Mouse (Mus musculus) gastrocnemius, postnatal 36 days (tissue): ENCODE measurements around the gene Nodal. TPM values are rescaled to one million over a fixed set of nuclear protein-coding genes. Genes with fewer than 3 reads are reported as not detected.
"Not testable (repeated sequence)": the region's sequence is repeated elsewhere in the genome, so short reads cannot be mapped to it uniquely, and the experiment has no call there.

Experiments used
- DNase-seq, 2 experiments: peaks; one replicate each; pipeline ENCODE4 v3.0.0; 2022
- intact Hi-C: fragments of 180-260 bp; cut with DNase I; formaldehyde crosslinking; loops from one replicate; pipeline ENCODE4 v1.15.1; 2025
- total RNA-seq, 2 experiments: library from RNA; stranded (reverse); gene quantifications; 2 replicates each; pipeline ENCODE4 v1.2.3; 2021

The Nodal gene
- total RNA-seq, 2 experiments from 2014 or later: 0.12 TPM; not detected in 1

DNA sequence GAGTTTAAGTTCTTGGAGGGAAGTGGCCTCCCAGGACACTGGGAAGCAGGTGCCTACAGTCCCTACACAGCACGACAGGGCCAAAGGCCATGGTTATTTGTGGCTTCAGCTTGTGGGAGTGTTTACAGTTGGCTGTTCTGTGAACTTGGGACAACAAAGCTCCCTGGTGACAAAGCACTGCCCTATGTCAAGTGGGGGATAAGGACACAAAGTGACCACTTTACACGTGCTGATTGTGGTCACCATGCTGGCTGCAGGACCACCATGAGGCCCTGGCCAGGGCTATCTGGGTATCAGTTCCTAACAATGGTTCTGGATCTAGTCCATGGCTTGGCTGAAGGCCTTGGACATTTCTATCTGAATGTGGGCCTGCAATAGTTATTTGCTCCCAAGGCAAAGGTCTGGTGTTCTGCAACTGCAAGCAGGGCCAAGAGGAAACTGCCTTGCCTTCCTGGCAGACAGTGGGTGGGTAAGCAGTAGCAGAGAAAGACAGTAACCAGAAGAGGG is 8.5 kb downstream of the Nodal start:
- intact Hi-C loops: no loop called here
- no peak for DNase-seq

DNA sequence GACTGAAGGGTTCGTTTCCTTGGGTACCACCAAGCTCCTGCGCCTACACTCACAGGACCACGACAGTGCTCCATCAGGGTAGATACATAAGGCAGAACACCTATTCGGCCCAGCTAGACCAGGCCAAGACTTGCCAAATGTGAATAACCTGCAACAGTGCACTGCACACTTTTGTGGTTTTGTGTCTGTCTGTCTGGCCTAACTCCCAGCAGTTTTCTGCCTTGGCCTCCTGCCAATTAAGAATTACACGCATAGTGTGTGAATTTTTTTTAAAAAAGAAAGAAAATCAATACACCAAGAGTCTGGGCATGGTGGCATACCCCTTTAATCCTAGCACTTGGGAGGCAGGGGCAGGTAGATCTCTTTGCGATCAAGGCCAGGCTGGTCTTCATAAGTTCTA is 10.2 kb downstream of the Nodal start:
- intact Hi-C loops: no loop called here
- no peak for DNase-seq

DNA sequence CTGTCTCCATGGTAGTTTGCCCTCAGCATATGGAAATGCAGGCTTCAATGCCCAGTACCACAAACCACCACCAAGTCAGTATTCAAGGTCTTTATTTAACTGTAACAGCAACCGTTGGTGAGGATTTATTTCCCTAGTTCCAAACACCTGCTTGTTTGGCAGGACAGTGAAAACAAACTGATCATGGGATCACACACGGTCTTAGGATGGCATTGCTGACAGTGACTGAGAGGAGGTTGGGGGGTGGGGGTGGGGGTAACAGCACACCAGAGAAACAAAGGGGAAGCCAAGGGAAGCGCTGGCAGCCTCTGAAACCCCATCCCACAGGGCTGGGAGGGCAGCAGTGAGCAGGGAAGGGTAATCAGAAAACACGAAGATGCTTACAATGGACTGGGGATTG is 10.6 kb downstream of the Nodal start:
- intact Hi-C loops: no loop called here
- DNase-seq: no peak

DNA sequence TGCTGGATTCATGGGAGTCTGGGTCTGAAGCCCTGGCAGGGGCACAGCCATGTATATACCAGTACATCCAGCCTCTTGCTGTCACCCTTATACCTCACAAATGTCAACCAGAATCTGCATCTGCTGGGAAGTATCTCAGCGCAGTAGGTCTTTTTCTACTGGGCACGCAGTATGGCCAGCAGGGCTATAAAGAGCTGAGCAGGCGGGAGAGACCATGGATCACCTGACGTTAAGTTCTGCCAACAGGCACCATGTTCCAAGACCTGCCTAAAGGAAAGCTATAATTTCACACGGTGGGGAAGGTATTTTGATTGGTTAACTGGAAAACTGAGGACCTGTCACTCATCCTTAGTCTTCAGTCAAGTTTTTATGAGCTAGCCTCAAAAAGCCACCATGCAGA is 11.3 kb downstream of the Nodal start:
- DNase-seq: no peak
- intact Hi-C loops: no loop called here

DNA sequence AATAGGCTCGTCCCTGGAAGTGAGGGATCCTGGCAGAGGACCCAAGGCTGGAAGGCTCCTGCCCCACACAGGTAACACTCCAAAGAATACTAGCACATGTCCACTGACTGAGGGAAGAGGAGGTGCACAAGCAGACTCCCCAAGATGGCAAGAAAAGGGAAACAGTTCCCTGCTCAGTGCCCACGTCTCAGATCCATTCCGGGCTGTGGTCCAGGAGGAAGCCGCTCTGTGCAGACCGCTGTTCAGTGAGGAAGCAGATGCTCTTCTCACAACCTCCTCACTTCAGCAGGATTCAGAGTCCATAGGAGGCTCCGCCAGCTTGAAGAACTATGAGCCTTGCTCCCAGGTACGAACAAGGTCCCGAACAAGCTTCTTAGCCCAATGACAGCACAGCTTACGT is 13.6 kb downstream of the Nodal start:
- DNase-seq: no peak
- intact Hi-C loops: no loop called here

DNA sequence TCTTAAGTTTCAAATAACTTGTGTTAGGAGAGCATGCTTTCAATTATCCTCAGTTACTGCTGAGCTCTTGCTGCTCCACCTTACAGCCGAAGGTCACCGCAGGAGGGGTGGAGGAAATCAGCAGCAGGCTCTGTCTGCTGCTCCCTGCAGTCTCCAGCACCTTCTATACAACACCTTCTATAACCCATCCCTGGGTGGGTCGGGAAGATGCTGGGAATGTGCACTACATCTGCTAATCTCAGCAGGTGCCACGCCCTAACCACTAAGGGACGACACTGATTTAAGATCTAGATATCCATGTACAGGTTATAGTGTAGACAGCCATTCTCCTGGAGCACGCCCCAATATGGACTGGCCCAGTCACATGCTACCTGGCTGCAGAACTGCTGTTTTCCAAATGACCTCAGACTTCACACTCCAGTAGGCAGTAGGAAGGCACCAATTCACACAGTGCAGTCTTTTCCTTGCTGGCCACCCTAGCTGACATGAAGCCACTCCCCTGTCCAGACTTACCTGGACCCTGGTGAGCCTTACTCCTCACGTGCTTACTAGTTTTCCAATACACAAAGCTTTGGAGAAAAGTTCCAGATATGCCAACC is 22.5 kb downstream of the Nodal start:
- intact Hi-C loops: no loop called here
- no peak for DNase-seq

DNA sequence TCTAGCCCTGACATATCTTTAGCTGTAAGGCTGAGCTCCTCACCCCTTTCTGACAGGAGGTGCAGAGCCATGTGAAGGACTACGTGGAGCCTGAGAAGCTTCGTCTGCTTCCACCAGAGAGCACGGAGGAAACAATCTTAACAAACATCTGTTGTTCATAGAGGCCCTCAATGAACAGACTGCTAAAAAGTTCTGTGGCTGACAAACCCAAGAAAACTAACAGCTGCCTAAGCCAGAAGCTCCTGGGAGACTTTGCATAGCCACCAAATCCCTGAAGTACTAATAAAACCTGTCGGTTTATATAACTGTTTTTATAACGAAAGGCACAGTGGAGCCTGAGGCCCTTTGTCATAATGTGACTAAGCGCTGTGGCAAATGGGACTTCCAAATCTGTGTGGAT is 25.7 kb downstream of the Nodal start:
- intact Hi-C loops: no loop called here

DNA sequence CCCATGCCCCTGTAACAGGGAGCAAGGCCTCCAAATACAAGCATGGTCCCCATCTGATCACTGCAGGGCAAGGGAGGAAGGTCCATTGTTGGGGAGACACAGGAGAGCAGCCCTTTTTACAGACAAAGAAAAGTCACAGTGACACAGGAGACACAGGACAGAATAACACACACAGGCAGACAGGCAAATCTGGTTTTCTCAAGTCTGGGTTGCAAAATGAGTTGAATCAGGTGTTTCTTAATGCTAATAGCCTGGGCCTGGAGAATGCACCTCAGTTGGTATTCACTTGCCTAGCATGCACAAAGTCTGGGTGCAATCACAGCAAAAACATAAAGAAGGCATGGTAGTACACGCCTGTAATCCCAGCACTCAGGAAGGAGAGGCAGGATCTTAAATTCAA is 26.1 kb downstream of the Nodal start:
- no peak for DNase-seq

More for the DNA sequence above, 25.7 kb downstream of the Nodal start:
- no peak for DNase-seq

DNA sequence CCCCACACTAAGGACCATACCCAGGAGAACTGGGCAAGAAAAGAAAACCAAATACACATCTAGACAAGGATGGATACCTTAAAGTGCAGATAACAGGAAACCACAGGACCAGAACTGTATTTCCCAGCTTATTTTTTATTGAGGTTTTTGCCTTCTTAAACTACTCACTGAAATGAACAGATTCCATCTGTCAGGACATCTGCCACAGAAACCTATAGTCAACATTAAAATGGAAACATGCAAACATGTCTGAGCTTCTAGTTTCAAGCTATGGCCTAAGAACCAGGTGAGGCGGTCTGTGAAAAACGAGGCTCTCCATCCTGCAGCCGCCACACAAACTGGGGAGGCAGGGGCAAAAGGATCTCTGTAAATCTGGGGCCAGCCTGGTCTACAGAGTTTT is 27.2 kb downstream of the Nodal start:
- intact Hi-C loops: no loop called here
- DNase-seq: no peak

More for the DNA sequence above, 26.1 kb downstream of the Nodal start:
- intact Hi-C loops: no loop called here

DNA sequence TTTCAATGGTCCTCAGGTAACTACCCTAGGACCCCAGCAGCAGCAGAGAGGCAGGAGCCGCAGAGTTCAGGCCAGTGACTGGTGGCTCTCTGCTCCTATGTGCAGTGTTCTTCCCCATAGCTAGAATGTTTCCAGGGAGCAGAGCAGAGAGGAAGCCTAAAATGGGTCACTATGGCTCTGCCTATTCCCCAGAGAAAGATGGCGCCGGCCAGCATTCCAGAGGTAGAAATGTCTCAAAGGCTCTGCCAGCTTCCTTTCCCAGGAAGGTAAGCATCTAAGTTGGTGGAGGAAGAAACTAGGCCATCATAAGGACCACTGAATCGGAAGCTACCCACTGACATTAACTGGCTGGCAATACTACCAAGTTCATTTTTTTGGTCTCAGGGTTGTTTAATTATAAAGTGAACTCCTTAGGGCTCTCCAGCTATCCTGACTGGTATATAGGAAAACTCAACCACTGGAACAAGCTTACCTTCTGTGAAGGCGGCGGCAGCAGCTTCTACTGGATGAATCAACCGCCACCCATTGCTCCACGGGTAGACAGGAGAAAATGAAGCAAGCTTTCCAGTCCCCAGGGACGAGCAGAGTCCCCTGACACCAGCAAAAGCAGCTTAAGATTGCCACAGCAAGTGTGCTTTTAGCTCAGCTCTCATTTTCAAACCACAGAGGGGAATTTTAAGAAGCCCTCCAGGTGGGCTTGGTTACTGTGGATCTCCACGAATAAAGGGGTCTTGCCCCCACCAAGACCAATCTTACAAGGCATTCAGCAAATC is 30.0 kb downstream of the Nodal start:
- intact Hi-C loops: no loop called here

DNA sequence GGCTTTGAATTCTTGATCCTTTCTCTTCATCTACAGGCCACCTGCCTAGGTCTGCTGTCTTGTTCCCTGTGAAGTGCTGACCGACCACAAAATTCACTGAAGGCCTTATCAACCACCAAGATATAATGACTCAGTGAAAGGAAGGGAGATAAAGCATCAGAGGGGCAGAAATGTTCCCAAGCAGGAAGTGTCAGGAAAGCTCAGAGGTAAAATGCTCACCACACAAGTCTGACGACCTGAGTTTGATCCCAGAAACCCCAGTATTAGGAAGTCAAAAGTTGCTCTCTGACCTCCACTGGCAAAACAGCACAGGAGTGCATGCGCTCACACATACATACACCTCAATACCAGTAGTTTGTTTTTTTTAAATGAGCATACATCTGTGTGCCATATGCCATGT is 31.1 kb downstream of the Nodal start:
- intact Hi-C loops: no loop called here
- DNase-seq: no peak

More for the DNA sequence above, 30.0 kb downstream of the Nodal start:
- no peak for DNase-seq

DNA sequence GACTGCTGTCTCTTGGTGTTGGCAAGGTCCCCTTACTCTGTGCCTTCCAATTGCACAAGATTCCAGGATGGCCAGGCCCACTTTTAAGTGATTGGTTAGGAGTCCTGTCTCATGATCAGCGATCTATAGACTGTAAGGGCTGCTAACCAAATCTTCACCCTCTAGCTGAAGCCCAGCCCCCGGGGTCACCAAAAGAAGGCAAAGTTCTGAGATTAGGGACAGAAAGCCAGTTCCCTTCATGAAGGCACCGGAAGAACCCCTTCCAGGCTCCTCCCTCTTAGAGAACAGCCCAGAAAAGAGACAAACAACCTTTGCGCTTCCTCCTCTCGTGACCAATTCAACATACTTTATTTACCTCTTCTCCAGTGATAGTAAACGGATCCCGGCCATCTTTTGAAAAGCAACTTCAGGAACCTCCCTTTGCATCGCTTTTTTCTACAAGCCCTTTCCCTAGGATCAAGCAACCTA is 33.7 kb downstream of the Nodal start:
- intact Hi-C loops: no loop called here
- DNase-seq: no peak

DNA sequence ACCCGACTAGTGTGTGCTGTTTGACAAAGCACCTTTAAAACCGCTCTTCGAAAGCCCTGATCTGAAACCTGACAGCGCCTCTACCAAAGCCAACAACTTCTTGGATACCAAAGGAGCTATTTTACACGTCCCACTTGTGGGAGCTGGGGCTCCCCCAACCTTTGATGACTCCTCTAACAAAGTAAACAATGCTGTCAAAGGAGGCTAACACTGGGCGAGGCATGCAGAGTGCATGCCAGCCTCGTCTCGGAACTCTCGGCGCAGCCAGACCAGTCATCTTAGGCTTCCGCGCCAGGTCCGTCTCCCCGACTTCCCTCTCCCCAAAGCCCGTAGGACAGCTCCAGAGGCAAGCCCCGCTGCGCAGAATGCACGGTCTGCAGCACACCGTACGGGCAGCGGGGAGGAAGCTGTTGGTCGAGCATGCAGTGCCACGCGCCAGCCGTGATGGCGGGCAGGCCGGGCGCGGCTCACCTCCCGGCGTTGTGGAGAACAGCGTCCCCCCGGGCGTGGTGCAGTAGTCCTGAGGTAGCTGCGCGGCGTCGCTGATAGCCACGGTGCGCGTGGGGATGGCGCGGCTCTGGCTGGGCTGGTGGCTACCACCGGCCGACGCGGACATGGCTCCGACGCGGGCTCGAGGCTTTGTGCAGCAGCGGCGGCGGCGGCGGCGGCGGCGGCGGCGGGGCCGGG is 34.3 kb downstream of the Nodal start:
- intact Hi-C loops: no loop called here
- peak in 1 of 2 experiments; percentile 41 for DNase-seq

DNA sequence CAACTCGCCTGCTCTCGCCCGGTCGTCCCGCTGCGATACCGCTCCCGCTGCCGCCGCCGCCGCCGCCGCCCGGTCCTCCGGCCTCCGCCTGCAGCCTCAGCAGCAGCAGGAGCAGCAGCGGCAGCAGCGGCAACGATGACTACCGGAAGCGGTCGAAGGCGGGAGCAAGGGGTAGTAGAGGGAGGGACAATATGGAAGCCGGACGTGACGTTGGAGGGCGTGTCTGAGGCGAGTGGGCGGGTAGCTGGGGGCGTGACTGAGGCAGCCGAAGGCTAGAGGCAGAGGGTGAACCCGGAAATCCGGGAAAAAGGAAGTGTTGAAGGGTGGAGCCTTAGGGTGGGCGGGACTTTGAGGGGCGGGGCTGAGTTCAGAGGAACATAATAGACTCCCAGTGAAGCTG is 34.9 kb downstream of the Nodal start, which contains the start of gene Eif4ebp2:
Gene Eif4ebp2, minus strand, starts transcription at position 17 of the 400 bp plus-strand sequence.
- intact Hi-C loops: no loop called here
- peak; percentile 98 to 99 for DNase-seq

DNA sequence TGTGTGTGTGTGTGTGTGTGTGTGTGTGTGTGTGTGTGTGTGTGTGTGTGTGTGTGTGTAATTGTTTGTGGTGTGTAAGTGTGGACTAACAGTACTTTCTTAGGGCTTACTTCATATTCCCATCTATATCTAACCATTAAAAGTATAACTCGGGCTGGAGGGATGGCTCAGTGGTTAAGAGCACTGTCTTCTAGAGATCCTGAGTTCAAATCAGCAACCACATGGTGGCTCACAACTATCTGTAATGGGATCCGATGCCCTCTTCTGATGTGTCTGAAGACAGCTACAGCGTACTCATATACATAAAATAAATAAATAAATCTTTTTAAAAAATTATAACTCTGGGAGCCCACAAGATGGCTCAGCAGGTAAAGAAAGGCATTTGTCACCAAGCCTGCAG is 35.4 kb downstream of the Nodal start:
- intact Hi-C loops, DNase-seq: not testable (repeated sequence)

DNA sequence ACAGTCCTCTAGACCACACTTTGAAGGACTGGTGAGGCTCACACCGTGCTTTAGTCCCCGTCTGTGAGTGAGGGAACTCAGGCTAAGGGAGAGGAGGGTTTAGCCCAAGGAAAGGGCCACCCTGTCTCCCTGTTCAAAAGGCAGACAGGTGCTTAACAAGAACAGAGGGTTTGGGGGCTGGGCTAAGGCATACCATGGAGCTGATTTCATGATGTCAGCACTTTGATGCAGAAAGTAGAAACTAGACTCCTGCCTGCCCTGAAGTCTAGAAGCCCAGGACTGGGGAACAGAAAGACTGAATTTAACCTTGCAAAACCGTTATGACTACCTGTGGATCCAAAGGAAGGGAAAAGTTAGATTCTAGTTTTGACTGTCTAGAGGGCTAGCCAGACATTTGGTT is 39.4 kb downstream of the Nodal start:
- intact Hi-C loops: no loop called here
- no peak for DNase-seq

DNA sequence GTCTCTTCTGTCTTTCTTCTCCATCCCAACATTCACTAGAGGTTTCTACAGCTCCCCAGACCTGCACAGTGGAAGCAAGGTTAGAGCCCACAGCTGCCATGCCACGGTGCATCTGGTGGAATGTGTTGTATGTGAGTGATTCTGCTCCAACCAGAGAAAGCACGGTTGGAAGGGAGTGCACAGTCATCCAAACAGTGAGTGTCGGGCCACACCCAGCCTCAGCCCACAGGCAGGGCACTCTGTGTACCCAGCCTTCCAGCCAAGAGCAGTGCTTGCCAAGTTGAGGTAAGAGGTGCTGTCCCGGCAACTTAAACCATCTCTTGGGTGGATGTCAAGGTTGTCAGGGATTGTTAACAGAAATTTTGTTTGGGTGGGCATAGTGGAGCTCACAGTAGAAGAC is 47.2 kb downstream of the Nodal start:
- DNase-seq: peak in 1 of 2 experiments; percentile 59
- intact Hi-C loops: loop anchor here (5.0 kb wide), 1 partner anchor 137 kb away; no protein-coding TSS in a partner anchor

DNA sequence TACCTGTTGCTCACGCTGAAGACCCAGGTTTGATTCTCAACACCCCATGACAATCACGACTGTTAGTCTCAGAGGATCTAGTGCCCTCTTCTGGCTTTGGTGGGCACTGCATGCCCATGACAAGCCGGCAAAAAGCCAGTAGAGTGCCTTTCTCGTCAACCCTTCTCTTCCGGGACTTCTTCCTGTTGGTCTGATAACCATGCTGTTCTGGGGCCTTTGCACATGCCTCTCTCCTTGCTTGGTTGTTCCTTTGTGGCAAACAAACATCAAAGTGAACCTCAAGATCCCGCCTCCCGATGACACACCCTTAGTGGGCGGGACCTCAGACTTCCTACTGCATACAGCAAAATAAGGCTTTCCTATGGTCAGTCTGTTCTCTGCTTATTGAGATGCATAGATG is 48.5 kb downstream of the Nodal start:
- intact Hi-C loops: loop anchor here (5.0 kb wide), 1 partner anchor 136 kb away; no protein-coding TSS in a partner anchor

DNA sequence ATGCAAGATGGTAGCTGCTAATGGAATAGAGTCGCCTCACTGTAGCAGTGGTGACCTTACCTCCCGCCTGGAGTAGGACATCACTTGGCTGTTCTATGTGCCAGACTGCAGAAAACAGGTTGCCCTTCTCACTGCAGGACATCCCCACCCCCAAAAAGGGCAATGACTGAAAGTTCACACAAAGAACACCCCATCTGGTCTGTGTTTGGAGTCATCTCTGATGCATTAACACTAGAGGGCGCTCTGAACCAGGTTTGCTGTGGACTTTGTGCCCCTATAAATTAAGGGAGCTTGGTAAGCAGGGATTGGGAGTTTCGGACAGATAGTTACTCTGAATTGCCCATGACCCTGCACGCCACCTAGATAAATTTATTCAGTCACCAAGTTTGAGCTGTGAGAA is 49.1 kb downstream of the Nodal start:
- intact Hi-C loops: loop anchor here (5.0 kb wide), 1 partner anchor 135 kb away; no protein-coding TSS in a partner anchor
- DNase-seq: no peak

More for the DNA sequence above, 48.5 kb downstream of the Nodal start:
- DNase-seq: no peak

DNA sequence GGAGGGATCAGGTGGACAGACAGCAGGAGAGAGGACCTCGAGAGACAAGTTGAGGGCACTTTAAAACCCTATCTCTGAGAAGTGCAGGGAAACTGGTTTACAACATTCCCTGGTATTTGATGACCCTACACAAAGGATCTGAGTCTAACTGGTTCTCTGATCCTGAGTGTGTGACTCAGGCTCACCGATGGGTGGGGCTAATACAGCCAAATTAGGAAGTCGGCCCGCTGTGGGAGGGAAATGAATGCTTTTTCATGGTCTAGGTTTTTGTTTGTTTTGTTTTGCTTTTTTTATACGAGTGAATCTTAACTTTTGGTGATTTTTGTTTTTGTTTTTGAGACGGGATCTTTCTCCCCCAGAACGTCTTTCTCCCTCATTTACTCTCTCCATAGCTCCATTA is 51.1 kb downstream of the Nodal start:
- intact Hi-C loops: loop anchor here (5.0 kb wide), 1 partner anchor 133 kb away; no protein-coding TSS in a partner anchor
- DNase-seq: no peak

DNA sequence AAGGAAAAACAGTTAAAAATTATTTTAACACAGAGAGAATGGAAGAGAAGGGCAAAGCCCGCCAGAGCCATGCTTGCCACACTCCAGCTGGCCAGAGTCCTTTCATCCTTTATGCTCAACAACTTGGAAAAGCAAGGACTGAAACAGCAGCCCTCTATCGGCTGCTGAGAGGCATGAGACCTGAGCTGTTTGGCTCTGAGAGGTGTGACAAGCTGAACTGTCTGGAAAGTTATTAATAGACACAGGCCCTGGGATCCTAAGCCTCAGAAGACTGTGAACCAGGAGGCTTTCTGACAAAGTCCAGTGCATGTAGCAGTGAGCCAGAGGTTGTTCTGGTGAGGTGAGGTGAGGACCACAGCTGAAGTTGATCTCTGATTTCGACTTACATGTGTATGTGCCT is 55.9 kb downstream of the Nodal start:
- intact Hi-C loops: loop anchor here (5.0 kb wide), 1 partner anchor 174 kb away; the partner anchor contains the start of gene Ppa1
- DNase-seq: no peak
